7 mouse cellular contexts compared by ENCODE assay signal in genomic region chr5:30281291-30281732, GRCm38 (mm10). TPM values are rescaled to one million over a fixed set of nuclear protein-coding genes. Genes with fewer than 3 reads are reported as not detected.
DNase-seq lines count a peak whose midpoint lies in the region; ATAC-seq lines count a peak whose summit lies in the region.

Drc1 (plus strand) TSS chr5:30281388.

- peak within 1 kb of the TSS; percentile 57 for H3K9ac ChIP-seq in forebrain, embryonic 12.5 days

- peak within 1 kb of the TSS; percentile 69 for H3K4me2 ChIP-seq in forebrain, embryonic 12.5 days

- H3K9me3 ChIP-seq in forebrain, embryonic 12.5 days: peaks cover 7% of the 10 kb centered on the region; the same call in 1 of the 2 replicates
- peaks cover 11% of the 10 kb centered on the region; the same call in 1 of the 2 replicates for H3K9me3 ChIP-seq in hindbrain, embryonic 10.5 days
- peaks cover 7% of the 10 kb centered on the region for H3K9me3 ChIP-seq in midbrain, embryonic 10.5 days (replicated peaks)

- DNase-seq in R1 (ENCODE audit: low read depth, low spot score): peak; percentile 61
- DNase-seq in brain, embryonic 18.5 days (ENCODE audit: low read depth, low spot score): peak; percentile 37
- peak; percentile 69 for DNase-seq in hindbrain, embryonic 10.5 days (ENCODE audit: low spot score)
- peak; percentile 20 to 65 for DNase-seq in left cerebral cortex, adult 9 months (ENCODE audit: low spot score in 2 of 2)
- DNase-seq in midbrain, embryonic 10.5 days (ENCODE audit: low spot score): peak; percentile 68
- DNase-seq in telencephalon, adult 2 months (ENCODE audit: low read depth, low spot score): peak; percentile 58

- no peak within 1 kb of the TSS for H3K27ac ChIP-seq in forebrain, embryonic 12.5 days
- H3K27ac ChIP-seq in hindbrain, embryonic 10.5 days: peak within 1 kb of the TSS; percentile 46; the same call in 1 of the 2 replicates
- H3K27ac ChIP-seq in midbrain, embryonic 10.5 days (replicated peaks): peak within 1 kb of the TSS; percentile 70; the same call in 1 of the 2 replicates

- H3K27me3 ChIP-seq in forebrain, embryonic 12.5 days: no peaks in the 10 kb centered on the region
- H3K27me3 ChIP-seq in hindbrain, embryonic 10.5 days (ENCODE audit: insufficient read depth, poor library complexity, severe bottlenecking): peaks cover 8% of the 10 kb centered on the region
- H3K27me3 ChIP-seq in midbrain, embryonic 10.5 days (ENCODE audit: low read depth, poor library complexity, severe bottlenecking): no peaks in the 10 kb centered on the region; the same call in 1 of the 2 replicates

- 8% methylated on average over 25 of the region's 26 CpGs for WGBS in forebrain, embryonic 12.5 days
- WGBS in hindbrain, embryonic 10.5 days: 5% methylated on average over 26 of the region's 26 CpGs
- WGBS in midbrain, embryonic 10.5 days: 2% methylated on average over 26 of the region's 26 CpGs

- H3K36me3 ChIP-seq in forebrain, embryonic 12.5 days (replicated peaks): no peaks in the 10 kb centered on the region
- no peaks in the 10 kb centered on the region for H3K36me3 ChIP-seq in hindbrain, embryonic 10.5 days
- no peaks in the 10 kb centered on the region for H3K36me3 ChIP-seq in midbrain, embryonic 10.5 days

- H3K4me1 ChIP-seq in forebrain, embryonic 12.5 days: peaks cover 4% of the 10 kb centered on the region
- H3K4me1 ChIP-seq in hindbrain, embryonic 10.5 days (replicated peaks): peaks cover 11% of the 10 kb centered on the region
- H3K4me1 ChIP-seq in midbrain, embryonic 10.5 days: peaks cover 11% of the 10 kb centered on the region

- peak; percentile 93 for ATAC-seq in forebrain, embryonic 12.5 days (ENCODE audit: low FRiP score)

- H3K4me3 ChIP-seq in forebrain, embryonic 12.5 days (replicated peaks): peak within 1 kb of the TSS; percentile 50
- H3K4me3 ChIP-seq in hindbrain, embryonic 10.5 days: peak within 1 kb of the TSS; percentile 61
- peak within 1 kb of the TSS; percentile 64 for H3K4me3 ChIP-seq in midbrain, embryonic 10.5 days

RNA-seq across cellular contexts. Expression of gene Drc1, which starts in this region (rescaled TPM):
- 1.5 and 1.6 TPM in 2 replicates for polyA plus RNA-seq in forebrain, embryonic 12.5 days (2016; fragmentation: Nextera tagmentation; extraction: Ambion mirVana)
- 0.85 and 2.0 TPM in 2 replicates for polyA plus RNA-seq in hindbrain, embryonic 10.5 days (2016; fragmentation: Nextera tagmentation; extraction: Ambion mirVana)
- polyA plus RNA-seq in midbrain, embryonic 10.5 days (2016; fragmentation: Nextera tagmentation; extraction: Ambion mirVana): 0.60 and 0.64 TPM in 2 replicates

Comparison
In these comparisons a context has a peak if more than half of its experiments do, and no peak if none do; other contexts are left out.
1. Peak in DNase-seq, H3K4me3 ChIP-seq and H3K27ac ChIP-seq in midbrain, embryonic 10.5 days; RNA of the gene not detected or under 1 TPM.